Mouse (Mus musculus): ENCODE data around the gene Arhgap25. TPM values are rescaled to one million over a fixed set of nuclear protein-coding genes. Genes with fewer than 3 reads are reported as not detected.

Gene Arhgap25
- total RNA-seq, 2 experiments from 2014 or later: 2.5 to 2.9 TPM

GRCm38 (mm10) chr6:87547836-87548235 lies 14.8 kb upstream of the Arhgap25 start:
- Histone ChIP-seq H3K27ac (no peak overlapping the region), H3K4me3 (no peak overlapping the region)
- no peak for TF ChIP-seq CTCF (conservative IDR thresholded peaks at IDR 0.05)
- DNase-seq (ENCODE audit: low spot score in 2 of 2): no peak

GRCm38 (mm10) chr6:87547431-87547830 lies 14.4 kb upstream of the Arhgap25 start:
- Histone ChIP-seq H3K4me3 (no peak overlapping the region), H3K27ac (no peak overlapping the region)
- TF ChIP-seq CTCF (conservative IDR thresholded peaks at IDR 0.05): no peak
- DNase-seq (ENCODE audit: low spot score in 2 of 2): no peak

- Histone ChIP-seq H3K27ac (no peak overlapping the region), H3K4me3 (no peak overlapping the region)
- TF ChIP-seq CTCF (conservative IDR thresholded peaks at IDR 0.05): no peak
- DNase-seq (ENCODE audit: low spot score in 2 of 2): no peak
These were observed 12.5 kb upstream of the Arhgap25 start for GRCm38 (mm10) chr6:87545331-87546217.

- no peak overlapping the region for H3K4me3 ChIP-seq
- H3K27ac ChIP-seq: no peak overlapping the region
- TF ChIP-seq CTCF (conservative IDR thresholded peaks at IDR 0.05): no peak
- DNase-seq (ENCODE audit: low spot score in 2 of 2): no peak
These were observed 9.0 kb upstream of the Arhgap25 start for GRCm38 (mm10) chr6:87542027-87542426.

GRCm38 (mm10) chr6:87541171-87541571 lies 8.1 kb upstream of the Arhgap25 start:
- no peak for TF ChIP-seq CTCF (conservative IDR thresholded peaks at IDR 0.05)
- DNase-seq (ENCODE audit: low spot score in 2 of 2): no peak
- no peak overlapping the region for H3K27ac ChIP-seq
- no peak overlapping the region for H3K4me3 ChIP-seq

GRCm38 (mm10) chr6:87538376-87539270 lies 5.6 kb upstream of the Arhgap25 start:
- no peak overlapping the region for H3K27ac ChIP-seq
- no peak for TF ChIP-seq CTCF (conservative IDR thresholded peaks at IDR 0.05)
- H3K4me3 ChIP-seq: no peak overlapping the region
- DNase-seq (ENCODE audit: low spot score in 2 of 2): no peak

- no peak overlapping the region for H3K27ac ChIP-seq
- H3K4me3 ChIP-seq: no peak overlapping the region
- no peak for DNase-seq (ENCODE audit: low spot score in 2 of 2)
- TF ChIP-seq CTCF (conservative IDR thresholded peaks at IDR 0.05): no peak
These were observed 4.6 kb upstream of the Arhgap25 start for GRCm38 (mm10) chr6:87537678-87538077.

GRCm38 (mm10) chr6:87536270-87536669 lies 3.2 kb upstream of the Arhgap25 start:
- Histone ChIP-seq H3K27ac (no peak overlapping the region), H3K4me3 (no peak overlapping the region)
- no peak for TF ChIP-seq CTCF (conservative IDR thresholded peaks at IDR 0.05)
- no peak for DNase-seq (ENCODE audit: low spot score in 2 of 2)

- Histone ChIP-seq H3K4me3 (no peak overlapping the region), H3K27ac (no peak overlapping the region)
- no peak for DNase-seq (ENCODE audit: low spot score in 2 of 2)
- TF ChIP-seq CTCF (conservative IDR thresholded peaks at IDR 0.05): no peak
These were observed 2.6 kb upstream of the Arhgap25 start for GRCm38 (mm10) chr6:87535651-87536050.

GRCm38 (mm10) chr6:87534855-87535575 lies 2.0 kb upstream of the Arhgap25 start:
- no peak for DNase-seq (ENCODE audit: low spot score in 2 of 2)
- H3K27ac ChIP-seq: no peak overlapping the region
- H3K4me3 ChIP-seq: no peak overlapping the region
- TF ChIP-seq CTCF (conservative IDR thresholded peaks at IDR 0.05): no peak

- Histone ChIP-seq H3K4me3 (no peak overlapping the region), H3K27ac (no peak overlapping the region)
- DNase-seq (ENCODE audit: low spot score in 2 of 2): no peak
- TF ChIP-seq CTCF (conservative IDR thresholded peaks at IDR 0.05): no peak
These were observed 1.5 kb downstream of the Arhgap25 start for GRCm38 (mm10) chr6:87531456-87532015.

GRCm38 (mm10) chr6:87530386-87530785 lies 2.7 kb downstream of the Arhgap25 start:
- Histone ChIP-seq H3K4me3 (no peak overlapping the region), H3K27ac (no peak overlapping the region)
- TF ChIP-seq CTCF (conservative IDR thresholded peaks at IDR 0.05): no peak
- no peak for DNase-seq (ENCODE audit: low spot score in 2 of 2)
